Mouse (Mus musculus) liver, embryonic 18 days (tissue): Measurements from ENCODE around the gene Rnf224. TPM values are rescaled to one million over a fixed set of nuclear protein-coding genes. Genes with fewer than 3 reads are reported as not detected.

Experiments used
- polyA plus RNA-seq: library from polyadenylated mRNA; depleted of rRNA; stranded (reverse); fragments of >200 nt; gene quantifications from 2 replicates; pipeline ENCODE4 v1.2.3, GENCODE M21; 2012; rRNA removed

Gene Rnf224
- 0.02 TPM in 1 of 2 replicates, not detected in the other for polyA plus RNA-seq

GRCm38 (mm10) chr2:25236614-25237013, at the start of gene Rnf224:
TSS of gene Rnf224 (minus strand) at chr2:25236787.

GRCm38 (mm10) chr2:25271827-25272511, 35.4 kb upstream of the Rnf224 start, which contains the start of the genes Ssna1 and Anapc2:
TSS of gene Ssna1 (minus strand) at chr2:25272438.
TSS of gene Anapc2 (plus strand) at chr2:25272478.

GRCm38 (mm10) chr2:25262291-25262767, 25.7 kb upstream of the Rnf224 start, which contains the start of gene Tprn:
TSS of gene Tprn (plus strand) at chr2:25262618.

GRCm38 (mm10) chr2:25255284-25255779, 18.7 kb upstream of the Rnf224 start, which contains the start of gene Tmem203:
TSS of gene Tmem203 (plus strand) at chr2:25255439.

GRCm38 (mm10) chr2:25246183-25247072, 9.8 kb upstream of the Rnf224 start, which contains the start of gene AL732309.1:
TSS of gene AL732309.1 (minus strand) at chr2:25246863.

GRCm38 (mm10) chr2:25242101-25242506, 5.5 kb upstream of the Rnf224 start, which contains the start of the genes Rnf208 and Cysrt1:
TSS of gene Rnf208 (plus strand) at chr2:25242255.
TSS of gene Cysrt1 (minus strand) at chr2:25242452.

GRCm38 (mm10) chr2:25234050-25234449, 2.5 kb downstream of the Rnf224 start, which contains the start of gene Slc34a3:
TSS of gene Slc34a3 (minus strand) at chr2:25234364.

GRCm38 (mm10) chr2:25224492-25224765, 12.2 kb downstream of the Rnf224 start, which contains the start of gene Tubb4b:
TSS of gene Tubb4b (minus strand) at chr2:25224702.

GRCm38 (mm10) chr2:25218445-25218844, 18.1 kb downstream of the Rnf224 start, which contains the start of gene Fam166a:
TSS of gene Fam166a (plus strand) at chr2:25218745.

GRCm38 (mm10) chr2:25214444-25214843, 22.1 kb downstream of the Rnf224 start, which contains the start of gene Stpg3:
TSS of gene Stpg3 (minus strand) at chr2:25214637.

GRCm38 (mm10) chr2:25211121-25211670, 25.4 kb downstream of the Rnf224 start, which contains the start of gene Nelfb:
TSS of gene Nelfb (minus strand) at chr2:25211489.

GRCm38 (mm10) chr2:25196172-25196954, 40.2 kb downstream of the Rnf224 start, which contains the start of gene Tor4a:
TSS of gene Tor4a (minus strand) at chr2:25196886.

Other genes with a start within 250 kb of the Rnf224 start
- 31.2 and 35.7 TPM in 2 replicates for gene Nsmf, start 182.4 kb downstream of the Rnf224 start, polyA plus RNA-seq
- 36.7 and 53.2 TPM in 2 replicates for gene Entpd8, start 156.5 kb downstream of the Rnf224 start, polyA plus RNA-seq
- 0.72 and 0.76 TPM in 2 replicates for gene Noxa1, start 141.6 kb downstream of the Rnf224 start, polyA plus RNA-seq
- gene Nrarp, start 56.0 kb downstream of the Rnf224 start, polyA plus RNA-seq = 2.5 and 3.5 TPM in 2 replicates
- 6.2 and 6.6 TPM in 2 replicates for gene Tor4a, start 39.9 kb downstream of the Rnf224 start, polyA plus RNA-seq
- gene Nelfb, start 25.3 kb downstream of the Rnf224 start, polyA plus RNA-seq = 17.8 and 19.8 TPM in 2 replicates
- not detected in 2 replicates for gene Stpg3, start 22.1 kb downstream of the Rnf224 start, polyA plus RNA-seq
- gene Fam166a, start 18.0 kb downstream of the Rnf224 start, polyA plus RNA-seq = not detected in 2 replicates
- 344 and 395 TPM in 2 replicates for gene Tubb4b, start 12.1 kb downstream of the Rnf224 start, polyA plus RNA-seq
- 0.05 TPM in 1 of 2 replicates, not detected in the other for gene Slc34a3, start 2.4 kb downstream of the Rnf224 start, polyA plus RNA-seq
- gene Rnf208, start 5.5 kb upstream of the Rnf224 start, polyA plus RNA-seq = 0.78 TPM in 2 replicates
- not detected in 2 replicates for gene Cysrt1, start 5.7 kb upstream of the Rnf224 start, polyA plus RNA-seq
- 4.5 and 4.6 TPM in 2 replicates for gene AL732309.1, start 10.1 kb upstream of the Rnf224 start, polyA plus RNA-seq
- gene Tmem203, start 18.7 kb upstream of the Rnf224 start, polyA plus RNA-seq = 12.7 and 14.9 TPM in 2 replicates
- 2.4 and 3.4 TPM in 2 replicates for gene Tprn, start 25.8 kb upstream of the Rnf224 start, polyA plus RNA-seq
- gene Ssna1, start 35.7 kb upstream of the Rnf224 start, polyA plus RNA-seq = 48.3 and 51.8 TPM in 2 replicates
- gene Anapc2, start 35.7 kb upstream of the Rnf224 start, polyA plus RNA-seq = 19.6 and 21.3 TPM in 2 replicates
- gene Tmem210, start 51.4 kb upstream of the Rnf224 start, polyA plus RNA-seq = not detected in 2 replicates
- 0.05 TPM in 1 of 2 replicates, not detected in the other for gene Lrrc26, start 53.1 kb upstream of the Rnf224 start, polyA plus RNA-seq
- 0.01 TPM in 1 of 2 replicates, not detected in the other for gene Grin1, start 82.4 kb upstream of the Rnf224 start, polyA plus RNA-seq
- gene Man1b1, start 95.6 kb upstream of the Rnf224 start, polyA plus RNA-seq = 5.0 and 5.1 TPM in 2 replicates
- 16.5 and 17.1 TPM in 2 replicates for gene Dpp7, start 119.6 kb upstream of the Rnf224 start, polyA plus RNA-seq
- gene Uap1l1, start 128.9 kb upstream of the Rnf224 start, polyA plus RNA-seq = 7.3 and 8.2 TPM in 2 replicates
- gene Sapcd2, start 135.5 kb upstream of the Rnf224 start, polyA plus RNA-seq = 8.4 and 10.1 TPM in 2 replicates
- 6.0 and 7.2 TPM in 2 replicates for gene Entpd2, start 159.1 kb upstream of the Rnf224 start, polyA plus RNA-seq
- gene Npdc1, start 162.6 kb upstream of the Rnf224 start, polyA plus RNA-seq = 6.9 and 7.6 TPM in 2 replicates
- gene Fut7, start 186.5 kb upstream of the Rnf224 start, polyA plus RNA-seq = 0.87 and 0.96 TPM in 2 replicates
- gene Abca2, start 191.9 kb upstream of the Rnf224 start, polyA plus RNA-seq = 2.1 and 2.4 TPM in 2 replicates
- 1.8 and 2.3 TPM in 2 replicates for gene Clic3, start 220.1 kb upstream of the Rnf224 start, polyA plus RNA-seq
- 12.5 and 13.0 TPM in 2 replicates for gene Paxx, start 224.3 kb upstream of the Rnf224 start, polyA plus RNA-seq
- gene Ptgds, start 233.3 kb upstream of the Rnf224 start, polyA plus RNA-seq = 0.68 and 0.72 TPM in 2 replicates